Mouse (Mus musculus) ES-E14 (cell line): ENCODE measurements around the gene Stam2. TPM values are rescaled to one million over a fixed set of nuclear protein-coding genes. Genes with fewer than 3 reads are reported as not detected.

Experiments
- DNase-seq: peaks from one replicate; pipeline ENCODE4 v3.0.0-alpha.2; 2013; ENCODE audit warnings: low read depth, low spot score
- H3K27ac ChIP-seq: 2 replicates; pipeline ENCODE4 v1.5.1; 2012; ENCODE audit warnings: low read depth, mild to moderate bottlenecking, low read length, moderate library complexity, mixed read lengths; ENCODE audit not compliant: poor library complexity, insufficient read depth, severe bottlenecking
- H3K36me3 ChIP-seq: 2 replicates; pipeline ENCODE4 v1.6.1; 2012; ENCODE audit warnings: mild to moderate bottlenecking, low read length, moderate library complexity, mixed read lengths; ENCODE audit not compliant: control insufficient read depth, poor library complexity, insufficient read depth, severe bottlenecking
- H3K4me1 ChIP-seq, 2 experiments: fragments of 150-350 bp in 1 of 2; sonication (generic) in 1 of 2; 2 replicates each; pipeline ENCODE4 v1.6.1; 2012; ENCODE audit warnings: low read length in 2 of 2, mild to moderate bottlenecking in 1 of 2, mixed read lengths in 1 of 2; ENCODE audit not compliant: control insufficient read depth in 2 of 2, insufficient read depth in 2 of 2, poor library complexity in 1 of 2
- H3K4me3 ChIP-seq, 2 experiments: fragments of 150-350 bp in 1 of 2; sonication (generic) in 1 of 2; 2 replicates each; pipeline ENCODE4 v1.5.1; 2012; ENCODE audit warnings: low read length in 2 of 2, low read depth in 1 of 2, mild to moderate bottlenecking in 1 of 2, mixed read lengths in 1 of 2; ENCODE audit not compliant: insufficient read depth in 1 of 2, poor library complexity in 1 of 2, severe bottlenecking in 1 of 2
- H3K9ac ChIP-seq: 2 replicates; pipeline ENCODE4 v1.6.1; 2012; ENCODE audit warnings: low read depth, mild to moderate bottlenecking, low read length, mixed read lengths; ENCODE audit not compliant: poor library complexity, insufficient read depth, severe bottlenecking
- H3K9me3 ChIP-seq: fragments of 150-350 bp; sonication (generic); 2 replicates; pipeline ENCODE4 v1.6.1; 2012; ENCODE audit warnings: low read depth, mild to moderate bottlenecking, low read length; ENCODE audit not compliant: control insufficient read depth, insufficient read depth
- CHD2 ChIP-seq: IDR thresholded peaks from 2 replicates; pipeline ENCODE4 v1.6.1; 2014; ENCODE audit warnings: mild to moderate bottlenecking, low read depth, low read length, inconsistent platforms
- HCFC1 ChIP-seq: IDR thresholded peaks from 2 replicates; pipeline ENCODE4 v1.6.1; 2012; ENCODE audit warnings: low read length, inconsistent platforms, borderline replicate concordance; ENCODE audit not compliant: insufficient read depth
- MAFK ChIP-seq: IDR thresholded peaks from 2 replicates; pipeline ENCODE4 v1.6.1; 2014; ENCODE audit warnings: mild to moderate bottlenecking, low read depth, low read length, inconsistent platforms; ENCODE audit not compliant: insufficient read depth
- ZC3H11A ChIP-seq: IDR thresholded peaks from 2 replicates; pipeline ENCODE4 v1.6.1; 2012; ENCODE audit warnings: low read depth, mild to moderate bottlenecking, inconsistent platforms, low read length, borderline replicate concordance
- ZNF384 ChIP-seq: IDR thresholded peaks from 2 replicates; pipeline ENCODE4 v1.6.1; 2012; ENCODE audit warnings: low read depth, low read length, inconsistent platforms
- in situ Hi-C, 2 experiments: fragments of 600-800 bp; cut with MboI; formaldehyde crosslinking; loops; one replicate each; pipeline ENCODE4 v1.15.1; 2025; ENCODE audit warnings: low sequenced_read_pairs in 2 of 2, inconsistent platforms in 1 of 2; ENCODE audit not compliant: unreplicated experiment in 2 of 2
- total RNA-seq: library from RNA; depleted of rRNA; stranded (reverse); fragments of 300-350 nt; gene quantifications from 2 replicates; pipeline ENCODE4 v1.2.3, GENCODE M21; 2012

Gene Stam2
- total RNA-seq, 1 experiment = 24.5 TPM

DNA sequence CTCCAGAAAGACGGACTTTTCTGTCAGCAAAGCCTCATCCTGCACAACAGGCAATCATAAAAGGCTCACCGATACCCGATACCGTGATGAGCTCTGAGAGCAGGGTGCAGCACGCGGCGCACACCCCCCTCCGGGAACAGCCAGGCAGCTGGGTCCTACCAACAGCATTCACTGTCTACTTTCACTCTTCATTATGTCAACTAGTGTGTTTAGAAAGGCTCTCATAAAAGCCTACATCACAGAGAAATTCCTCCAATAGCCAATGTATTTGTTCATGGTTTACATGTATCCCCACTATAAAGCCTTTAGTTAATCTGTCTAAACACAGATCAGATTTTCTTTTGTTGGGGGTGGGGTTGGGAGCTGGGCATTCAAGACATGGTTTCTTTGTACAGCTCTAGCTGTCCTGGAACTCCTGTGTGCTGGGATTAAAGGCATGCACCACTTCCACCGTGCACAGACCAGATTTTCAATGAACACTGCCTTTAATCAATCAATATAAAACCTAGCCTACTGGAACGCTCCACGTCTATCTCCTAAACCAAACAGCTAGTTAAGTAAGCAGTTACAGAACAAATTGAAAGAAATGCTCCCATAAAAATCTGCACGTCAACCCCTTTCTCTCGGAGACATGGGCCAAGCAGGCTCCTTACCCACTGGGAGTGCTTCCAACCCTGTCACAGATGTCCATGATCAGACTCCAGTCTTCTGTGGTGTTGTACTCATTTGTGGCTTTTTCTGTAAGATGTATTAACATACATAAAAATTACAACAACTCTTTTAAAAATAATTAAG is 21.7 kb downstream of the Stam2 start:
- in situ Hi-C loops = no loop called here
- DNase-seq = no peak
- no peak overlapping the region for H3K27ac ChIP-seq
- TF ChIP-seq ZNF384 (no peak), MAFK (no peak), ZC3H11A (no peak), CHD2 (no peak), HCFC1 (no peak)
- no peak overlapping the region for H3K4me3 ChIP-seq
- no peak overlapping the region for H3K9ac ChIP-seq
- no peaks in the 10 kb centered on the region for H3K9me3 ChIP-seq
- H3K36me3 ChIP-seq = no peaks in the 10 kb centered on the region; the same call in 1 of the 2 replicates
- H3K4me1 ChIP-seq = no peaks in the 10 kb centered on the region

DNA sequence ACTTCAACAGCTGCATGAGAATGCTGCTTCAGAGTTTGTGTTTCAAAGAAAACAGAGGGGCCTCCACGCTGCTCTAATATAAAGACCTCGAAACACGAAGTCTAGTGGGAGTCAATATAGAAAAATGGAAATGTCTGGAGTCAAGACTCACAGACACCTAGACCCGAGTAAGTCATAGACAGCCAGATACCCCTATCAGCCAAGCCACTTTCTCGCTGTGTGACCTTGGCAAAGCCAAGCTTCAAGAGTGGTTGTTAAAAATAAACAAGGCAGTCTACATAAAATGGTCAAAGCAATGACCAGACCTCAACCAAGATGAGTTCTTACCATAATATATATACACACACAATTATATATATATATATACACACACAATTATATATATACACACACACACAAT is 25.0 kb downstream of the Stam2 start:
- DNase-seq = no peak
- Histone ChIP-seq H3K9ac (no peak overlapping the region), H3K4me1 (no peaks in the 10 kb centered on the region), H3K4me3 (no peak overlapping the region), H3K27ac (no peak overlapping the region), H3K9me3 (no peaks in the 10 kb centered on the region), H3K36me3 (peaks cover 9% of the 10 kb centered on the region)
- TF ChIP-seq HCFC1 = no peak
- TF ChIP-seq MAFK = no peak
- TF ChIP-seq CHD2 = no peak
- TF ChIP-seq ZC3H11A = no peak
- TF ChIP-seq ZNF384 = no peak
- in situ Hi-C loops = no loop called here

DNA sequence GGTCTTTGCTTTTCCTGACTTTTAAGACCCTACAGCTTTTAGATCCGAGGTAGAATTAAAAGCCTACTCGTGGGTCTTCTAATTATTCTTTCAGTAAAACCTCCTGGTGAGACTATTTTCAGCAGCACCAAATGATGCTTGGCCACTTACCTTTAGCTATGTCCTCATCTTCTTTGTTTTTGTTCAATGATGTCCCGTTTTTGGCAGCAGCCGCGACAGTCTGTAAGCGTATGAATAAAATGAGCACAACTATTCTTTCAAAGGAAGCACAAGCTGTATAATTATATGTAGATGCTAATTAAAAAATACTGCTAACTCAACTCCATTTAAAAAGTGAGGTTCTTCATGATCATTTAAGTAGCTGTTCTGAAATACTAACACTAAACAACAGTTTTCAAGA is 26.5 kb downstream of the Stam2 start:
- Histone ChIP-seq H3K9ac (no peak overlapping the region), H3K27ac (no peak overlapping the region), H3K9me3 (no peaks in the 10 kb centered on the region), H3K4me3 (no peak overlapping the region), H3K36me3 (peaks cover 10% of the 10 kb centered on the region), H3K4me1 (no peaks in the 10 kb centered on the region)
- no peak for DNase-seq
- in situ Hi-C loops = no loop called here
- TF ChIP-seq HCFC1 = no peak
- no peak for TF ChIP-seq MAFK
- no peak for TF ChIP-seq CHD2
- TF ChIP-seq ZC3H11A = no peak
- no peak for TF ChIP-seq ZNF384

DNA sequence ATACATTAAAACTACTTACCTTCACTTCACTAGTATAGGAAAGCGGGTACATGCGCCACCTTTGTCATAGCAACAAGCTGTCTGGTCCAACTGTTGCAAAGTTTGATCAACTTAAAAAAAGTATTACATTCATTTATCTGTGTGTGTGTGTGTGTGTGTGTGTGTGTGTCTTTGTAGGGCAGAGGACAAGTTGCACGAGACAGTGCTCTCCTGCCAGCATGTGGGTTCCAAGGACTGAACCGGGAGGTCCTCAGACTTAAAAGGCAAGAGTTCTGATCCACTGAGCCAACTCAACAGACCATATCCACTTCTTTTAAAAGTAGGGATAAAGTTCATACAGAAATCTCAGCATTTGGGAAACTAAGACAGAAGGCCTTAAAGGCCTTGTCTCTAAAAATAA is 28.0 kb downstream of the Stam2 start:
- Histone ChIP-seq H3K36me3 (peaks cover 10% of the 10 kb centered on the region), H3K9ac (no peak overlapping the region), H3K4me1 (no peaks in the 10 kb centered on the region), H3K9me3 (no peaks in the 10 kb centered on the region), H3K27ac (no peak overlapping the region), H3K4me3 (no peak overlapping the region)
- no peak for DNase-seq
- no peak for TF ChIP-seq ZNF384
- no peak for TF ChIP-seq ZC3H11A
- TF ChIP-seq HCFC1 = no peak
- TF ChIP-seq MAFK = no peak
- TF ChIP-seq CHD2 = no peak
- in situ Hi-C loops = no loop called here
